Mouse (Mus musculus): ENCODE measurements around the gene Uqcr10. TPM values are rescaled to one million over a fixed set of nuclear protein-coding genes. Genes with fewer than 3 reads are reported as not detected.

The Uqcr10 gene
- polyA plus RNA-seq (2015; fragmentation: Nextera tagmentation; extraction: Ambion mirVana): 595 and 628 TPM in 2 replicates

GRCm38 (mm10) chr11:4704072-4704964 lies at the start of gene Uqcr10, which contains the start of gene Zmat5:
TSS of gene Uqcr10 (minus strand) at chr11:4704342.
TSS of gene Zmat5 (plus strand) at chr11:4704678.
- H3K9me3 ChIP-seq: no peaks in the 10 kb centered on the region
- H3K27ac ChIP-seq (replicated peaks): peak within 1 kb of the TSS; percentile 73
- peaks cover 19% of the 10 kb centered on the region for H3K4me1 ChIP-seq (replicated peaks)
- H3K9ac ChIP-seq: peak within 1 kb of the TSS; percentile 89
- H3K4me2 ChIP-seq: peak within 1 kb of the TSS; percentile 90
- ATAC-seq (ENCODE audit: low read depth): peak; percentile 98
- H3K36me3 ChIP-seq: peaks cover 19% of the 10 kb centered on the region
- no peaks in the 10 kb centered on the region for H3K27me3 ChIP-seq
- WGBS: under 1% methylated on average over 47 of the region's 47 CpGs
- H3K4me3 ChIP-seq: peak within 1 kb of the TSS; percentile 85

- H3K9ac ChIP-seq: no peak overlapping the region
- 0 out of 2 replicates have a peak overlapping the region, but pooled peaks have one; percentile 3 for H3K4me2 ChIP-seq
- WGBS: 21% methylated on average over 10 of the region's 10 CpGs
- no peaks in the 10 kb centered on the region for H3K36me3 ChIP-seq
- peaks cover 40% of the 10 kb centered on the region for H3K27me3 ChIP-seq
- ATAC-seq (ENCODE audit: low read depth): peak; percentile 38; the same call in 1 of the 2 replicates
- H3K4me3 ChIP-seq: no peak overlapping the region
- H3K27ac ChIP-seq (replicated peaks): peak overlapping the region; percentile 69
- H3K4me1 ChIP-seq (replicated peaks): peaks cover 66% of the 10 kb centered on the region
- 0 out of 2 replicates have a peak, but pooled peaks cover 2% of the 10 kb centered on the region for H3K9me3 ChIP-seq
These were observed 48.7 kb upstream of the Uqcr10 start for GRCm38 (mm10) chr11:4752836-4753235.

- H3K4me1 ChIP-seq (replicated peaks): peaks cover 69% of the 10 kb centered on the region
- H3K36me3 ChIP-seq: no peaks in the 10 kb centered on the region
- WGBS: 14% methylated on average over 9 of the region's 9 CpGs
- H3K27ac ChIP-seq (replicated peaks): no peak overlapping the region
- ATAC-seq (ENCODE audit: low read depth): no peak
- H3K4me3 ChIP-seq: no peak overlapping the region
- H3K27me3 ChIP-seq: peaks cover 63% of the 10 kb centered on the region
- H3K9me3 ChIP-seq: 0 out of 2 replicates have a peak, but pooled peaks cover 2% of the 10 kb centered on the region
- H3K4me2 ChIP-seq: no peak overlapping the region
- no peak overlapping the region for H3K9ac ChIP-seq
These were observed 46.1 kb upstream of the Uqcr10 start for GRCm38 (mm10) chr11:4750263-4750662.

GRCm38 (mm10) chr11:4747285-4747684 lies 43.1 kb upstream of the Uqcr10 start:
- Histone ChIP-seq H3K27ac (replicated peaks) (peak overlapping the region; percentile 42), H3K4me1 (replicated peaks) (peaks cover 58% of the 10 kb centered on the region), H3K27me3 (peaks cover 89% of the 10 kb centered on the region), H3K36me3 (no peaks in the 10 kb centered on the region), H3K9me3 (no peaks in the 10 kb centered on the region), H3K4me2 (peak overlapping the region; percentile 99), H3K9ac (peak overlapping the region; percentile 81), H3K4me3 (peak overlapping the region; percentile 67)
- WGBS: under 1% methylated on average over 12 of the region's 12 CpGs
- ATAC-seq (ENCODE audit: low read depth): peak; percentile 9; the same call in 1 of the 2 replicates

- peak within 1 kb of the TSS; percentile 42 for H3K27ac ChIP-seq (replicated peaks)
- H3K9ac ChIP-seq: peak within 1 kb of the TSS; percentile 81
- H3K4me2 ChIP-seq: peak within 1 kb of the TSS; percentile 99
- WGBS: 0% methylated on average over 17 of the region's 73 CpGs
- no peaks in the 10 kb centered on the region for H3K9me3 ChIP-seq
- peak; percentile 1; the same call in 1 of the 2 replicates for ATAC-seq (ENCODE audit: low read depth)
- H3K27me3 ChIP-seq: peaks cover 90% of the 10 kb centered on the region
- peak within 1 kb of the TSS; percentile 67 for H3K4me3 ChIP-seq
- no peaks in the 10 kb centered on the region for H3K36me3 ChIP-seq
- H3K4me1 ChIP-seq (replicated peaks): peaks cover 54% of the 10 kb centered on the region
These were observed 42.6 kb upstream of the Uqcr10 start, which contains the start of gene Cabp7 for GRCm38 (mm10) chr11:4746733-4747132. TSS of gene Cabp7 (minus strand) at chr11:4746778.

GRCm38 (mm10) chr11:4745969-4746368 lies 41.8 kb upstream of the Uqcr10 start:
- peak overlapping the region; percentile 67 for H3K4me3 ChIP-seq
- no peaks in the 10 kb centered on the region for H3K36me3 ChIP-seq
- no peak overlapping the region for H3K27ac ChIP-seq (replicated peaks)
- ATAC-seq (ENCODE audit: low read depth): peak; percentile 14; the same call in 1 of the 2 replicates
- H3K9me3 ChIP-seq: no peaks in the 10 kb centered on the region
- peak overlapping the region; percentile 81 for H3K9ac ChIP-seq
- H3K27me3 ChIP-seq: peaks cover 86% of the 10 kb centered on the region
- WGBS: under 1% methylated on average over 39 of the region's 39 CpGs
- peaks cover 52% of the 10 kb centered on the region for H3K4me1 ChIP-seq (replicated peaks)
- peak overlapping the region; percentile 99 for H3K4me2 ChIP-seq

- WGBS: 62% methylated on average over 6 of the region's 6 CpGs
- no peak overlapping the region for H3K27ac ChIP-seq (replicated peaks)
- H3K36me3 ChIP-seq: no peaks in the 10 kb centered on the region
- peaks cover 73% of the 10 kb centered on the region for H3K27me3 ChIP-seq
- no peak for ATAC-seq (ENCODE audit: low read depth)
- no peaks in the 10 kb centered on the region for H3K9me3 ChIP-seq
- peaks cover 41% of the 10 kb centered on the region for H3K4me1 ChIP-seq (replicated peaks)
- H3K4me2 ChIP-seq: peak overlapping the region; percentile 99
- 0 out of 2 replicates have a peak overlapping the region, but pooled peaks have one; percentile 81 for H3K9ac ChIP-seq
- peak overlapping the region; percentile 67; the same call in 1 of the 2 replicates for H3K4me3 ChIP-seq
These were observed 40.5 kb upstream of the Uqcr10 start for GRCm38 (mm10) chr11:4744691-4745090.

GRCm38 (mm10) chr11:4740785-4741184 lies 36.6 kb upstream of the Uqcr10 start:
- Histone ChIP-seq H3K4me3 (no peak overlapping the region), H3K27me3 (peaks cover 37% of the 10 kb centered on the region), H3K9ac (no peak overlapping the region), H3K9me3 (no peaks in the 10 kb centered on the region), H3K27ac (replicated peaks) (no peak overlapping the region), H3K36me3 (peaks cover 5% of the 10 kb centered on the region; the same call in 1 of the 2 replicates), H3K4me1 (replicated peaks) (peaks cover 36% of the 10 kb centered on the region), H3K4me2 (no peak overlapping the region)
- no peak for ATAC-seq (ENCODE audit: low read depth)
- 55% methylated on average over 5 of the region's 5 CpGs for WGBS

- Histone ChIP-seq H3K4me1 (replicated peaks) (peaks cover 32% of the 10 kb centered on the region), H3K9me3 (no peaks in the 10 kb centered on the region), H3K4me3 (no peak overlapping the region), H3K4me2 (no peak overlapping the region), H3K27me3 (peaks cover 17% of the 10 kb centered on the region), H3K9ac (no peak overlapping the region), H3K36me3 (peaks cover 5% of the 10 kb centered on the region; the same call in 1 of the 2 replicates), H3K27ac (replicated peaks) (no peak overlapping the region)
- ATAC-seq (ENCODE audit: low read depth): no peak
- WGBS: 95% methylated on average over 16 of the region's 16 CpGs
These were observed 34.6 kb upstream of the Uqcr10 start for GRCm38 (mm10) chr11:4738719-4739118.

- H3K27me3 ChIP-seq: peaks cover 6% of the 10 kb centered on the region; the same call in 1 of the 2 replicates
- WGBS: 68% methylated on average over 10 of the region's 10 CpGs
- H3K36me3 ChIP-seq: peaks cover 9% of the 10 kb centered on the region; the same call in 1 of the 2 replicates
- no peak overlapping the region for H3K27ac ChIP-seq (replicated peaks)
- H3K4me1 ChIP-seq (replicated peaks): peaks cover 32% of the 10 kb centered on the region
- no peak overlapping the region for H3K4me3 ChIP-seq
- 0 out of 2 replicates have a peak, but pooled peaks have one; percentile 14 for ATAC-seq (ENCODE audit: low read depth)
- H3K4me2 ChIP-seq: no peak overlapping the region
- H3K9me3 ChIP-seq: no peaks in the 10 kb centered on the region
- no peak overlapping the region for H3K9ac ChIP-seq
These were observed 33.5 kb upstream of the Uqcr10 start for GRCm38 (mm10) chr11:4737682-4738081.

GRCm38 (mm10) chr11:4736355-4736754 lies 32.2 kb upstream of the Uqcr10 start:
- H3K4me3 ChIP-seq: no peak overlapping the region
- H3K36me3 ChIP-seq: peaks cover 9% of the 10 kb centered on the region; the same call in 1 of the 2 replicates
- H3K9me3 ChIP-seq: no peaks in the 10 kb centered on the region
- ATAC-seq (ENCODE audit: low read depth): no peak
- H3K27ac ChIP-seq (replicated peaks): no peak overlapping the region
- H3K4me2 ChIP-seq: no peak overlapping the region
- no peaks in the 10 kb centered on the region; the same call in 1 of the 2 replicates for H3K27me3 ChIP-seq
- no peak overlapping the region for H3K9ac ChIP-seq
- peaks cover 32% of the 10 kb centered on the region for H3K4me1 ChIP-seq (replicated peaks)
- 41% methylated on average over 6 of the region's 6 CpGs for WGBS

- ATAC-seq (ENCODE audit: low read depth): 0 out of 2 replicates have a peak, but pooled peaks have one; percentile 12
These were observed 30.0 kb upstream of the Uqcr10 start for GRCm38 (mm10) chr11:4734179-4734578.

More at GRCm38 (mm10) chr11:4734179-4734578, 30.0 kb upstream of the Uqcr10 start:
- Histone ChIP-seq H3K9me3 (no peaks in the 10 kb centered on the region), H3K9ac (no peak overlapping the region), H3K27me3 (no peaks in the 10 kb centered on the region), H3K4me3 (no peak overlapping the region), H3K4me1 (replicated peaks) (peaks cover 43% of the 10 kb centered on the region), H3K27ac (replicated peaks) (no peak overlapping the region), H3K4me2 (no peak overlapping the region), H3K36me3 (peaks cover 9% of the 10 kb centered on the region)
- 32% methylated on average over 12 of the region's 12 CpGs for WGBS
